Mouse (Mus musculus) heart, embryonic 15.5 days (tissue): ENCODE results near the gene Eral1. TPM values are rescaled to one million over a fixed set of nuclear protein-coding genes. Genes with fewer than 3 reads are reported as not detected.

Source experiments
- ATAC-seq: fragments of 200-750 bp; cut with Nextera tagmentation; replicated peaks from 2 replicates; pipeline ENCODE4 v1.8.0; 2017; ENCODE audit warnings: low read depth, moderate TSS enrichment; ENCODE audit not compliant: insufficient number of reproducible peaks, insufficient read depth, low FRiP score
- H3K27ac ChIP-seq: fragments of 300-500 bp; sonication (generic); 2 replicates; pipeline ENCODE4 v1.5.1; 2015; ENCODE audit warnings: mild to moderate bottlenecking, inconsistent platforms
- H3K27me3 ChIP-seq: fragments of 300-500 bp; sonication (generic); 2 replicates; pipeline ENCODE4 v1.6.1; 2015; ENCODE audit warnings: inconsistent platforms
- H3K36me3 ChIP-seq: fragments of 300-500 bp; sonication (generic); 2 replicates; pipeline ENCODE4 v1.6.1; 2015; ENCODE audit warnings: mild to moderate bottlenecking, inconsistent platforms
- H3K4me1 ChIP-seq: fragments of 300-500 bp; sonication (generic); replicated peaks from 2 replicates; pipeline ENCODE4 v1.6.1; 2015; ENCODE audit warnings: inconsistent platforms
- H3K4me2 ChIP-seq: fragments of 300-500 bp; sonication (generic); 2 replicates; pipeline ENCODE4 v1.6.1; 2015; ENCODE audit warnings: inconsistent platforms, mild to moderate bottlenecking, moderate library complexity
- H3K4me3 ChIP-seq: fragments of 300-500 bp; sonication (generic); 2 replicates; pipeline ENCODE4 v1.5.1; 2015; ENCODE audit warnings: mild to moderate bottlenecking, inconsistent platforms
- H3K9ac ChIP-seq: fragments of 300-500 bp; sonication (generic); 2 replicates; pipeline ENCODE4 v1.6.1; 2015; ENCODE audit warnings: mild to moderate bottlenecking, inconsistent platforms
- H3K9me3 ChIP-seq: fragments of 300-500 bp; sonication (generic); replicated peaks from 2 replicates; pipeline ENCODE4 v1.6.1; 2016; ENCODE audit warnings: inconsistent platforms
- WGBS: fragments of 180-500 bp; shearing (Covaris S2); methylation state at CpG from one replicate; pipeline ENCODE4 v1.1.7; 2015; ENCODE audit warnings: mixed read lengths; 5-methylcytosine and 5-hydroxymethylcytosine counted together
- polyA plus RNA-seq: library from polyadenylated mRNA; unstranded; fragments of >200 nt; fragmentation: Nextera tagmentation; extraction: Ambion mirVana; gene quantifications from 2 replicates; pipeline ENCODE4 v1.2.1, GENCODE M21; 2015

Eral1 gene
- polyA plus RNA-seq, 1 experiment from 2014 or later: 21.1 TPM

GRCm38 (mm10) chr11:78086925-78087479, 6.8 kb upstream of the Eral1 start:
- Histone ChIP-seq H3K9me3 (no peaks in the 10 kb centered on the region), H3K9ac (no peak overlapping the region), H3K4me2 (no peak overlapping the region), H3K27ac (0 out of 2 replicates have a peak overlapping the region, but pooled peaks have one; percentile 11), H3K4me3 (no peak overlapping the region), H3K27me3 (no peaks in the 10 kb centered on the region), H3K36me3 (no peaks in the 10 kb centered on the region), H3K4me1 (no peaks in the 10 kb centered on the region; the same call in 1 of the 2 replicates)
- no peak for ATAC-seq
- WGBS: 75% methylated on average over 4 of the region's 4 CpGs

GRCm38 (mm10) chr11:78083595-78083994, 3.4 kb upstream of the Eral1 start:
- 0% methylated on average over 1 of the region's 1 CpGs for WGBS
- no peak overlapping the region for H3K4me2 ChIP-seq
- no peak overlapping the region for H3K4me3 ChIP-seq
- no peaks in the 10 kb centered on the region for H3K9me3 ChIP-seq
- H3K27me3 ChIP-seq: no peaks in the 10 kb centered on the region
- H3K4me1 ChIP-seq: peaks cover 15% of the 10 kb centered on the region
- H3K36me3 ChIP-seq: no peaks in the 10 kb centered on the region
- no peak for ATAC-seq
- no peak overlapping the region for H3K9ac ChIP-seq
- no peak overlapping the region for H3K27ac ChIP-seq

- Histone ChIP-seq H3K27ac (no peak overlapping the region), H3K36me3 (peaks cover 44% of the 10 kb centered on the region), H3K4me2 (no peak overlapping the region), H3K27me3 (no peaks in the 10 kb centered on the region), H3K4me3 (no peak overlapping the region), H3K9me3 (no peaks in the 10 kb centered on the region), H3K4me1 (peaks cover 8% of the 10 kb centered on the region), H3K9ac (no peak overlapping the region)
- ATAC-seq: no peak
- 91% methylated on average over 4 of the region's 4 CpGs for WGBS
Measured at GRCm38 (mm10) chr11:78074666-78075065, 5.5 kb downstream of the Eral1 start.

- H3K36me3 ChIP-seq: peaks cover 44% of the 10 kb centered on the region
- no peak overlapping the region for H3K9ac ChIP-seq
- no peaks in the 10 kb centered on the region for H3K27me3 ChIP-seq
- no peaks in the 10 kb centered on the region for H3K9me3 ChIP-seq
- no peak overlapping the region for H3K4me2 ChIP-seq
- H3K4me3 ChIP-seq: no peak overlapping the region
- no peak for ATAC-seq
- no peak overlapping the region for H3K27ac ChIP-seq
- 89% methylated on average over 2 of the region's 2 CpGs for WGBS
- H3K4me1 ChIP-seq: peaks cover 5% of the 10 kb centered on the region
Measured at GRCm38 (mm10) chr11:78074277-78074652, 5.9 kb downstream of the Eral1 start.

- no peaks in the 10 kb centered on the region; the same call in none of the 2 replicates for H3K4me1 ChIP-seq
- H3K27ac ChIP-seq: no peak overlapping the region
- no peak overlapping the region for H3K4me2 ChIP-seq
- peaks cover 44% of the 10 kb centered on the region for H3K36me3 ChIP-seq
- 90% methylated on average over 9 of the region's 9 CpGs for WGBS
- H3K9ac ChIP-seq: no peak overlapping the region
- no peaks in the 10 kb centered on the region for H3K27me3 ChIP-seq
- H3K4me3 ChIP-seq: no peak overlapping the region
- ATAC-seq: no peak
- H3K9me3 ChIP-seq: no peaks in the 10 kb centered on the region
Measured at GRCm38 (mm10) chr11:78073577-78074276, 6.5 kb downstream of the Eral1 start.

GRCm38 (mm10) chr11:78072425-78073130, 7.6 kb downstream of the Eral1 start:
- H3K36me3 ChIP-seq: peaks cover 43% of the 10 kb centered on the region

GRCm38 (mm10) chr11:78071938-78072337, 8.2 kb downstream of the Eral1 start:
- no peak for ATAC-seq
- H3K36me3 ChIP-seq: peaks cover 39% of the 10 kb centered on the region
- H3K9ac ChIP-seq: no peak overlapping the region; the same call in 1 of the 2 replicates
- H3K4me1 ChIP-seq: no peaks in the 10 kb centered on the region; the same call in 1 of the 2 replicates
- no peak overlapping the region for H3K4me3 ChIP-seq
- WGBS: 71% methylated on average over 5 of the region's 5 CpGs
- H3K9me3 ChIP-seq: no peaks in the 10 kb centered on the region
- no peak overlapping the region for H3K4me2 ChIP-seq
- H3K27ac ChIP-seq: no peak overlapping the region
- H3K27me3 ChIP-seq: no peaks in the 10 kb centered on the region

More at GRCm38 (mm10) chr11:78072425-78073130, 7.6 kb downstream of the Eral1 start:
- no peak overlapping the region for H3K4me3 ChIP-seq
- no peaks in the 10 kb centered on the region for H3K9me3 ChIP-seq
- ATAC-seq: no peak
- 19% methylated on average over 6 of the region's 6 CpGs for WGBS
- H3K9ac ChIP-seq: no peak overlapping the region
- H3K27ac ChIP-seq: no peak overlapping the region
- no peak overlapping the region for H3K4me2 ChIP-seq
- no peaks in the 10 kb centered on the region for H3K27me3 ChIP-seq
- H3K4me1 ChIP-seq: no peaks in the 10 kb centered on the region; the same call in 1 of the 2 replicates

GRCm38 (mm10) chr11:78069646-78070045, 10.5 kb downstream of the Eral1 start:
- Histone ChIP-seq H3K9me3 (no peaks in the 10 kb centered on the region), H3K27ac (no peak overlapping the region), H3K36me3 (peaks cover 23% of the 10 kb centered on the region), H3K27me3 (no peaks in the 10 kb centered on the region), H3K4me1 (no peaks in the 10 kb centered on the region; the same call in 1 of the 2 replicates), H3K4me2 (no peak overlapping the region), H3K4me3 (no peak overlapping the region), H3K9ac (no peak overlapping the region)
- 0 out of 2 replicates have a peak, but pooled peaks have one; percentile 18 for ATAC-seq
- WGBS: 47% methylated on average over 6 of the region's 6 CpGs

- no peak overlapping the region for H3K4me3 ChIP-seq
- WGBS: 80% methylated on average over 5 of the region's 5 CpGs
- H3K9me3 ChIP-seq: no peaks in the 10 kb centered on the region
- no peak overlapping the region for H3K4me2 ChIP-seq
- no peak overlapping the region for H3K27ac ChIP-seq
- no peak for ATAC-seq
- H3K4me1 ChIP-seq: no peaks in the 10 kb centered on the region; the same call in 1 of the 2 replicates
- H3K27me3 ChIP-seq: no peaks in the 10 kb centered on the region
- H3K9ac ChIP-seq: no peak overlapping the region
- peaks cover 18% of the 10 kb centered on the region for H3K36me3 ChIP-seq
Measured at GRCm38 (mm10) chr11:78069130-78069529, 11.1 kb downstream of the Eral1 start.

GRCm38 (mm10) chr11:78067566-78067965, 12.6 kb downstream of the Eral1 start:
- ATAC-seq: no peak
- H3K27me3 ChIP-seq: no peaks in the 10 kb centered on the region
- H3K4me3 ChIP-seq: no peak overlapping the region
- H3K36me3 ChIP-seq: peaks cover 4% of the 10 kb centered on the region; the same call in 1 of the 2 replicates
- no peaks in the 10 kb centered on the region; the same call in 1 of the 2 replicates for H3K4me1 ChIP-seq
- H3K4me2 ChIP-seq: no peak overlapping the region
- no peak overlapping the region for H3K9ac ChIP-seq
- no peaks in the 10 kb centered on the region for H3K9me3 ChIP-seq
- no peak overlapping the region for H3K27ac ChIP-seq
- WGBS: 71% methylated on average over 5 of the region's 5 CpGs

- whole genome bisulfite sequencing: 68% methylated on average over 2 of the region's 2 CpGs
- H3K27me3 ChIP-seq: no peaks in the 10 kb centered on the region
- H3K4me2 ChIP-seq: no peak overlapping the region
- no peak overlapping the region for H3K27ac ChIP-seq
- H3K4me3 ChIP-seq: no peak overlapping the region
- H3K9ac ChIP-seq: no peak overlapping the region
- no peaks in the 10 kb centered on the region for H3K9me3 ChIP-seq
- ATAC-seq: no peak
- H3K4me1 ChIP-seq: no peaks in the 10 kb centered on the region; the same call in 1 of the 2 replicates
- no peaks in the 10 kb centered on the region for H3K36me3 ChIP-seq
Measured at GRCm38 (mm10) chr11:78066641-78067040, 13.5 kb downstream of the Eral1 start.
